Mouse (Mus musculus): ENCODE data around the gene Angel1. TPM values are rescaled to one million over a fixed set of nuclear protein-coding genes. Genes with fewer than 3 reads are reported as not detected.

Gene Angel1
- total and polyA plus RNA-seq, 3 experiments, result 1.3 to 5.3 TPM; not detected in 1

DNA sequence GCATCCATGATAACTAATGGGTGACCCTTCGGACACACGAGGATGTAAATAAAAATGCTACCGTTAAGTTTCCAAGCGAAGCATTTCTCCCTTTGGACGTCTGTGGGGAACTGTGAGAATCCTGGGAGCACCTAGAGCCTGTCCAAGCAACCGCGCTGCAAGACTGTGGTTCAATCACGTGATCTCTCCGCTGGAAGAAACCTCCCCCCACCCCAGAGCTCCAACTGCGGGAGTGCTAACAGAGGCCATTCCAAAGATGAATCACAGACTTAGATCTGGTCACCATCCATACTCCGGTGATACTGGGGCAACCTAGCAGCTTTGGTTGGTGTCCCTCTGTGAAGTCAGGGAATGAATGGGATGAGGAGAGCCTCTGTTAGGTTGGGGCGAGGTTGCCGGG is 34.8 kb upstream of the Angel1 start:
- Histone ChIP-seq H3K27me3 (ENCODE audit: control insufficient read depth in 1 of 2, insufficient read depth in 2 of 2, low read length in 2 of 2) (peaks cover 2 to 5% of the 10 kb centered on the region in 2 experiments), H3K4me3 (ENCODE audit: control insufficient read depth in 1 of 2, insufficient read depth in 1 of 2, low read depth in 2 of 2, low read length in 2 of 2) (no peak overlapping the region), H3K79me2 (ENCODE audit: control insufficient read depth, insufficient read depth, low read length, poor library complexity) (no peaks in the 10 kb centered on the region), H3K36me3 (ENCODE audit: control insufficient read depth in 1 of 2, insufficient read depth in 2 of 2, low read length in 2 of 2) (no peaks in the 10 kb centered on the region), H3K9me3 (replicated peaks; ENCODE audit: insufficient read depth, low read length) (no peaks in the 10 kb centered on the region), H3K9ac (ENCODE audit: control insufficient read depth, low read depth, low read length, poor library complexity, severe bottlenecking) (no peak overlapping the region), H3K27ac (ENCODE audit: control insufficient read depth, low read depth, low read length) (no peak overlapping the region), H3K4me1 (ENCODE audit: control insufficient read depth in 1 of 2, insufficient read depth in 2 of 2, low read length in 2 of 2) (no peaks in the 10 kb centered on the region)
- no peak for DNase-seq (ENCODE audit: low read depth, low spot score)
- TF ChIP-seq ETS1 (IDR thresholded peaks at IDR 0.05; ENCODE audit: low read depth, low read length) (no peak), GATA1 (IDR thresholded peaks at IDR 0.05; ENCODE audit: low read depth, low read length) (no peak), MXI1 (IDR thresholded peaks at IDR 0.05; ENCODE audit: low read depth, low read length) (no peak), USF1 (IDR thresholded peaks at IDR 0.05; ENCODE audit: low read depth, low read length) (no peak), TBP (IDR thresholded peaks at IDR 0.05; ENCODE audit: low read depth, low read length) (no peak), UBTF (IDR thresholded peaks at IDR 0.05; ENCODE audit: borderline replicate concordance, insufficient read depth, low read depth, low read length) (no peak), MAFK (IDR thresholded peaks at IDR 0.05; ENCODE audit: borderline replicate concordance, low read depth, low read length) (no peak), HCFC1 (IDR thresholded peaks at IDR 0.05; ENCODE audit: low read depth, low read length) (no peak), JUND (IDR thresholded peaks at IDR 0.05; ENCODE audit: low read depth, low read length) (no peak), MEF2A (IDR thresholded peaks at IDR 0.05; ENCODE audit: extremely low read depth, insufficient replicate concordance, low read depth, low read length, poor library complexity, severe bottlenecking) (no peak), NRF1 (IDR thresholded peaks at IDR 0.05; ENCODE audit: insufficient read depth, low read depth, low read length, poor library complexity, severe bottlenecking) (no peak), MAZ (IDR thresholded peaks at IDR 0.05; ENCODE audit: low read depth, low read length) (no peak), KAT2A (conservative IDR thresholded peaks at IDR 0.05; ENCODE audit: low read depth, low read length) (no peak), E2F4 (IDR thresholded peaks at IDR 0.05; ENCODE audit: borderline replicate concordance, low read depth, low read length) (no peak), CTCF (IDR thresholded peaks at IDR 0.05 in 2 of 3, conservative IDR thresholded peaks at IDR 0.05 in 1 of 3; ENCODE audit: control insufficient read depth in 1 of 3, insufficient read depth in 1 of 3, low read depth in 2 of 3, low read length in 3 of 3, poor library complexity in 1 of 3, severe bottlenecking in 1 of 3) (no peak), BHLHE40 (IDR thresholded peaks at IDR 0.05; ENCODE audit: borderline replicate concordance, low read depth, low read length) (no peak), CHD2 (IDR thresholded peaks at IDR 0.05; ENCODE audit: low read length) (no peak)

DNA sequence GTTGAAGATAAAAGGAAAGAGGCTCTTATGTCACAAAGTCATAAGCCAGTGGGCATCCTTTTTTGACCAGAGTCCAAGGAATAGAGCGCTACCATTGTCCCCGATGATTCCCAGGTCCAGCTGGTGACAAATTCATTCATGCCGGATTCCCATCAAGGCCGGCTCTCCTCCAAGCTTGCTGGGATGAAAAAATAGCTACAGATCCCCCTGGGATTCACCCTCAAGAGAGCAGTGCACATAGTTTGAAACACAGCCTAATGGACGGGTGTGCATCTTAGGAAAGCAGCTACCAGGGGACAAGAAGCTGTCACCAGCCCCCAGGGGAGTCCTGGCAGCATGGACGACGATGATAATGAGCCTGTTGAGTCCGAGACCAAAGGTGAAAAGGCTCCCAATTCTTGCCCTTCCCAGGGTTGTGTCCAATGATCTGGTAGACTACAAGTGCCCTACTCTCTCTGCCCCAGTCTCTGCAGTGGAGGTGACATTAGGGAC is 8.1 kb upstream of the Angel1 start, which contains the start of gene Lrrc74a:
Gene Lrrc74a, plus strand, starts transcription at position 51 of the 492 bp plus-strand sequence.
- Histone ChIP-seq H3K27ac (ENCODE audit: control insufficient read depth, low read depth, low read length) (no peak within 1 kb of the TSS), H3K9ac (ENCODE audit: control insufficient read depth, low read depth, low read length, poor library complexity, severe bottlenecking) (no peak within 1 kb of the TSS), H3K36me3 (ENCODE audit: control insufficient read depth in 1 of 2, insufficient read depth in 2 of 2, low read length in 2 of 2) (no peaks in the 10 kb centered on the region), H3K4me1 (ENCODE audit: control insufficient read depth in 1 of 2, insufficient read depth in 2 of 2, low read length in 2 of 2) (no peaks in the 10 kb centered on the region), H3K27me3 (ENCODE audit: control insufficient read depth in 1 of 2, insufficient read depth in 2 of 2, low read length in 2 of 2) (peaks cover 2% of the 10 kb centered on the region in 2 experiments; a peak in 3 of 4 replicates), H3K9me3 (replicated peaks; ENCODE audit: insufficient read depth, low read length) (no peaks in the 10 kb centered on the region), H3K79me2 (ENCODE audit: control insufficient read depth, insufficient read depth, low read length, poor library complexity) (no peaks in the 10 kb centered on the region), H3K4me3 (ENCODE audit: control insufficient read depth in 1 of 2, insufficient read depth in 1 of 2, low read depth in 2 of 2, low read length in 2 of 2) (no peak within 1 kb of the TSS)
- no peak for DNase-seq (ENCODE audit: low read depth, low spot score)
- no peak for TF ChIP-seq CTCF (IDR thresholded peaks at IDR 0.05 in 2 of 3, conservative IDR thresholded peaks at IDR 0.05 in 1 of 3; ENCODE audit: control insufficient read depth in 1 of 3, insufficient read depth in 1 of 3, low read depth in 2 of 3, low read length in 3 of 3, poor library complexity in 1 of 3, severe bottlenecking in 1 of 3)

Measured in MEL (cell line).